Mouse (Mus musculus): ENCODE data around the gene Kank1.
A peak's percentile ranks its signal among the peaks of the same experiment; 100 is the strongest.

The Kank1 gene

DNA sequence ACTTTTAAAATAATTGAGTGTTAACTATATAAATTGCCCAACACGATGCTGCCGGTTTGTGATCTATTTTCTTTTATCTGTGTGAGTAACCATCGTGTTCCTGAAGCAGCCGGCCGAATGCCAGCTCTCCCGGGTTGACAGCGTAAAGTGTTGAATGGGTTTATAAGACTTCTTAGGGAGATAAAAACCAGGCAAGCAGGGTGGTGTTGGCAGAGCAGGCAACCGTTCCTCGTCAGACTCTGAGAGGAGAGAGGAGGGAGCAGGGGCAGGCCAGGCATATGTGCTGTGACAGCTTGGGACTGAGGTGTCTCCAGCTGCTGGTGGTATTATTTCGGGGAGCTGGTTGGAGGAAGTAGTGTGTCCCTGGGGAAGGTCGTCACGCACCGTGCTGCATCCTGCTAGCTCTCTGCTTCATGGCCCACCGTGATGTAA is 78.7 kb downstream of the Kank1 start:
- no peak for DNase-seq

- DNase-seq: peak; percentile 34
These were observed 79.2 kb downstream of the Kank1 start for GRCm38 (mm10) chr19:25315993-25316392.

- no peak for DNase-seq
These were observed 87.5 kb downstream of the Kank1 start for GRCm38 (mm10) chr19:25324265-25324664.

DNA sequence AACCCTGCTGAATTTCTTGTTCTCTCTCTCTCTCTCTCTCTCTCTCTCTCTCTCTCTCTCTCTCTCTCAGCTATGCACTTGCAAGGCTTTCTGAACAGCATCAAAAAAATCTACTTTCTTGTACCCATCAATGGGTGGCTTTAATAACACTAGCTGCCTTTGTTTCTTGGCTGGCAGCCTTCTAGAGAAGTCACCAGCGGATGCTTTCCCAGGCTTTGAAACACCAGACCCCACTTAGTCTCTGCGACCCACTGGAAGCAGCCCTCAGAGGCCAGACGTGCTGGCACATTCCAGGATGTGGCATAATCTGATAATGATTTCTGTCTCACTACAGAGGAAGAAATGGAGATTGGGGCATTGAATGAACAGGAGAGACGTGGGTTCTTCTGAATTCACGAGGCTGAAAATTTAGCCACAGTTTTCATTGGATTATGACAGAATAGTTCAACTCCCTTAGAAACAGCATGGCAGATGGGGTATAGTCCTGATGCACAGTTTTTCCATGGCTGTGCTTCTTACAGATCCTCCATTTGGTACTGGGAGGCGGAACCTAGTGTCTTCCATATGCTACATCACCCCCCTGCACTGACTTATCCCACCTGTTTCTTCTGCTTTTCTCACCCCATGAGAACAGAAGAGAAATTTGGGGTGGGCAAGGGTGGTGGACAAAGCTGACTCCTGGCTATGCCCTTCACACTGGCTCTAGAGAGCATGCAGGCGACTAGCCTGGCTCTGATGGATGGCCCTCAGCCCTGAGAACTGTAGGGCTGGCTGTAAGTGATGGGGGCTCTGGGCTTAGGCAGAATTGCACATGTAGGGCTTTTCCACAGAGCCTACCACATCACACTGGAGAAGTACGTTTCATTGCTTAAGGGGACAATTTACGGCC is 88.6 kb downstream of the Kank1 start:
- no peak for DNase-seq

DNA sequence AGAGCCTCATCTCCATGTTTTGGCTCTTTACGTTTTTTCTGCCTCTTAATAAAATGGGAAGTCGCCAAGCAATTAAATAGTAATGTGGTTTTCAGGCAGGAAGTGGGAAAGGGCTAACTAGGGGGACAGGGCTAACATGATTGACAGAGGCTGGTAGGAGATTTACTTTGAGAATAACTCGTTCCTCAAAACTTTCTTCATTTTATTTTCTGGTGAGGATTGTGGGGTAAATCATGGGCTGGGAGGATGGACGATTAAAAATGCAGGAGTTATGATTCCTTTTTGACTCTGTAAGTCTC is 89.2 kb downstream of the Kank1 start:
- no peak for DNase-seq

DNA sequence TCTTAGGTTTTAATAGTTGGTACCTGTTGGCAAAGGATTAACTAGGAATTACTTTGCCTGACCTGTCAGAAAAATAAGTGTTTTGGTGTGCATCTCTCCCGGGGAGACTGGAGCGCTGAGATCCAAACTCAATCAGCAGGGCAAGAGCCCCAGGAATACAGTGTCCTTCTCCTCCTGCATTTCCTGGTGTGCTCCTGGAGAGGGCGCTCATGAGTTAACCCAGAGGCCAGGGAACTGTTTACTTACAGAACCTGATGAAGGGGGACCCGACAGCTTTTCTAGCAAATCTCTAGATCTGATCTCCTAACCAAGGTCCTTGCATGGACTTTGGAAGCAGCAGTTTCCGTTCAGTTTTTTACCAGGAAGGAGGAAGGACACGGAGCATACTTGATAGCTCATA is 90.9 kb downstream of the Kank1 start:
- DNase-seq: no peak

DNA sequence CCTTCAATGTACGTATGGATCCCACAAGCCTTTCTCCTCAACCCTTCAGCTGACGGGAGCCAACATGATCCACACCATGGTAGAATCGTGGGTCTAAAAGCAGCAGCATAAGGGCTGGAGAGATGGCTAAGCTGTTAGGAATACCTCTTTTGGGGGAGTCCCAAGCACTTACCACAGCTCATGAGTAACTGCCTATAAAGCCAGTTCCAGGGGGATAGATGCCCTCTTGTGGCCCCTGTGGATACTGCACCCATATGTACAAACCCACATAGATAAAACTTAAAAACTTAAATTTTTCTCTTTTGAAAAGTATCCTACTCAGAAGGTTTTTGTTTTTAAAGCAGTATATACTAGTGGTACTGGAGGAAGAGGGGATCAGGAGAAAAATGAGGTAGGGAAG is 97.6 kb downstream of the Kank1 start:
- peak; percentile 58 for DNase-seq

DNA sequence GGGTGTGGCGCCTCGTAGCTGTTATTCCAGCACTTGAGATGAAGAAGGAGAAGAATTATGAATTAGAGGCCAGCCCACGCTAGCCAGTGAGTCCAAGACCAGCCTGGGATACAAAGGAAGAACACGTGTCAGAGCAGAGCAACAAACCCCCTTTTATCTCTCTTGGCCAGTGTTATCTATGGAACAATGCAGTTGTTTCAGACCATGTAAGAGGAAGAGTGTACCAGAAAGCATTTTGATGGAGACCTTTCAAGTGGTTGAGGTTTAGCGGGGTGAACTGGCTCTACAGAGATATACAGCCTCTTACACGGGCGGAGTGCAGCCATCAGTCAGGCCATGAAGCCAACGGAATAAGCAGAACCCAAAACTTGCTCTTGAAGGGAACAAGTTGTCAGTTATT is 100.0 kb downstream of the Kank1 start:
- DNase-seq: no peak

DNA sequence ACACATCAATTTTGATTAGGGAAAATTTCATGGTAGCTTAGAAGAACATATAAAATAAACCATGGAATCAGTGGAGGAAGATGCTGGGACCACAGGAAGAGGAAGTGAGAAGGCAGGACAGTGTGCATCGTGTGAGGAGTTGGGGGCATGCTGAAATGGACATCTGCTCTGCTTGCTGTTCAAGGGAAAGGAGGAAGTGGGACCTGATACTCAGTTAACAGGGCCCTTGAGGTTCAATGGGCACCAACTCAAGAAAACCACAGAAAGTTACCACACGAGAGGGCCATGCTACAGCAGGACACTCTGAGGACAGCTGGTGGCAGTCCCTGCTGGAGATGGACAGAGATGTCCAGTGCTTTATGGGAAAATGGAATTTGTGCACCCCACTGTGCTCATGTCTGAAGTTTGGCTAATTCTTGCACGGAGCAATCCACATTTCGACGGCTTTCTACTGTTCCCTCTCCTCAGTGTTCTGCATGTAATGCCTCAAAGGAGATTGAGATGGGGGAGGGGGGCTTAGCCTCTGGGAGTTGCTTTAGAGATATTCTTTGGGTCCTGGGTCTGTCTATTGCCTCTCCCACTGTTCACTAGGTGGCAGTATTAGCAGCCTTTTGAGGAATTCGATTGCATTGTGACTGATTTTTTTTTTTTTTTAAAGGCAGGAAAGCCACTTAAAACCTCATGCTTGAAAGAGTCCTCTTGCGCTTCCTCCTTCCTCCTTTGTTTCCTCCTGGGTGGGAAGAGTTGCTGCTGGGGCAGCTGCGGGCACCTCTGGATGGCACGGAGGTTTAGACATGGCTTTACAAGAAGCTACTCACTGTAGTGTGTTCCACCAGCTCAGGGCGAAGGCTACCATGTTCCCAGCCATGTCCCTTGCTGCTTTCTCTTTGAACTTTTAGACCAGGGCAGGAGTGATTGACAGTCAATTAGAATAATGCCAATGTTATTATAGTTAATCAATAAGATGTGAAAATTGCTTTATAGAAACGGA is 104.2 kb downstream of the Kank1 start:
- peak; percentile 37 for DNase-seq

DNA sequence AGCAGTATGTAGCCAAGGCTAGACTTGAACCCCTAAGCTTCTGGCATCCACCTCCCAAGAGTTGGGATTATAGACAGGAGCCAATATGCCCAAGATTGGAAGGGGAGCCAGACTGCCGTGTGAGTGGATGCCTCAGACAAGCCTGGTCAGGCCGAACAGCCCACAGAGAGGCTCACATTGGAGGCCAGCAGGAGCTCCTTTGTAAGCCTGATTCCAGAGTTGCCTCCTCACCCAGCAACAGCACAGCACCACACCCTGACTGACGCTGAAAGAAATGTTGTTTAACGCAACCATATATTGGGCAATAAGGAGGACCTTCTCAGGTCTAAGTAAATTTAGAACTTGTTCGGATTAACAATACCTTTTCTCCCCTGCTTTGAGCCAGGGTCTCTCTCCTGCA is 105.3 kb downstream of the Kank1 start:
- DNase-seq: no peak

GRCm38 (mm10) chr19:25343657-25344322 is 107.0 kb downstream of the Kank1 start:
- no peak for DNase-seq

- no peak for DNase-seq
These were observed 107.6 kb downstream of the Kank1 start for GRCm38 (mm10) chr19:25344371-25344770.

DNA sequence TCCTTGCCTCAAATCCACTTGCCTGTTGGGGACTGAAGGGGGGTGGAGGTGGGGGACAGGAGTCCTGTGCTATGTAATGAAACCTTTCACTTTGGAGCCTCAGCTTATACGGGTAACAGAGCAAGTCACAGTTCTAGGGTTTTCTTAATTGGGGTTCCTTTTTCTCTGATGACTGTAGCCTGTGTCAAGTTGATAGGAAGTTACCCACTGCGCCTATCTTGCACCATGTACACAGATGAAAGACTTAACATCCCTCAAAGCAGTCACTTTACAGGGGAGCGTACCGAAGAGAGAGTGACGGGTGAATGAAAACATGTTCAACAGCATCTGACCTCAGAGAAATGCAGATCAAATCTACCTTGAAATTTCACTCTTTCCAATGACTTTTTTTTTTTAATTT is 109.2 kb downstream of the Kank1 start:
- no peak for DNase-seq

DNA sequence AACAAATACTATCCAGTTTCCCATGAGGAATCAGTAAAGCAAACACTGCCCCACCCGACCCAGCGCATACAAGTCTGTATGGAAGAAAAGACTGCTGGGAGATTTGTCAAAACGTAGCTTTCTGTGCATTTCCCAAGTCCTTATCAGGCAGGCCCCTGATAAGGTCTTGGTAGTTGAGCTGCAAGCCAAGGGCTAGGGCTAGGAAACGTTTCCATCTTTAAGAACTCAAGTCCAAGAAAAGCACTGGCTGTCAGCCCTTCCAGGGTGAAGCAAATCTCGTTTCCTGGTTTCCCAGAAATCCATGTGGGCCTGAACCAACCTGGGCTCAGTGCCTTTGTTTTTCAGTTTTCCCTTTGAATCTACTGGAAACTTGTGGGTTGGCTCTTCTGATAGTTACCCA is 110.7 kb downstream of the Kank1 start:
- DNase-seq: no peak

GRCm38 (mm10) chr19:25351257-25351955 is 114.6 kb downstream of the Kank1 start:
- DNase-seq: no peak

DNA sequence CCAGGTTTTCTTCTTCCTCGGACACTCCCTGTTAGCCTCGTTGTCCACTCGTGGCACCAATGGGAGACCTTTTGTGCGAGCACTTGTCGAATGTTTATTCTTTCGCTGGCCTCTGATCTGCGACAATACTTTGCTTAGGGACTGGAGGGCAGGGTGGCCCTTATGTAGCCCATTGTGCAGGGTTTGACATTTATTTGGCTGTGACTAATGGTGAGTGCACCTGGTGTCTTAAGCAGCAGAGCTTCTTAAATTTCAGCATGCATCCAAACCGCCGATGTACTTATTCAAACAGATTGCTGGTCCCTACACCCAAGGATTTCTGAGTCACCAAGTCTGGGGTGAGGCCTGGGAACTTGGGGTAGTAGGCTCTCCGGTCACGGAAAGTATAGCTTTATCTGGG is 120.3 kb downstream of the Kank1 start:
- no peak for DNase-seq

- no peak for DNase-seq
These were observed 121.8 kb downstream of the Kank1 start for GRCm38 (mm10) chr19:25358486-25359120.

GRCm38 (mm10) chr19:25360571-25361029 is 123.8 kb downstream of the Kank1 start:
- DNase-seq: peak; percentile 55

DNA sequence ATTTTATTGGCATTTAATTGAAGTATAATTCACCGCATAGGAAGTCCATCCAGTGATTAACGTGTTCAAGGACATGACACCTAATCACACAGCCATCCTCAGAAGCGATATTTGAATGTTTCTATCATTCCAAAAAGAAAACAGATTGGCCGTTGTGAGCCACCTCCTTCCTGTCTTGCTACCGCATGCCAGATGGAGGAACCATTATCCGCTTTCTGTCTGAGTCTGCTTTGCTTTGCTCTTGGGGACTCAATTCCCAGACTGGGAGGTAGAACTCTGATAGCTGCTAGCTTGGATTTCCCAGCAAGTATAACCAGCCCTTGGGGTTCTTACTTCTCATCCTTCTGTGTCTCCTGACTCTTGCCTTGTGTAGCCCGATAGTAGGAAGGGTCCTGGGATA is 125.2 kb downstream of the Kank1 start:
- no peak for DNase-seq

GRCm38 (mm10) chr19:25365698-25366097 is 128.9 kb downstream of the Kank1 start:
- DNase-seq: no peak

DNA sequence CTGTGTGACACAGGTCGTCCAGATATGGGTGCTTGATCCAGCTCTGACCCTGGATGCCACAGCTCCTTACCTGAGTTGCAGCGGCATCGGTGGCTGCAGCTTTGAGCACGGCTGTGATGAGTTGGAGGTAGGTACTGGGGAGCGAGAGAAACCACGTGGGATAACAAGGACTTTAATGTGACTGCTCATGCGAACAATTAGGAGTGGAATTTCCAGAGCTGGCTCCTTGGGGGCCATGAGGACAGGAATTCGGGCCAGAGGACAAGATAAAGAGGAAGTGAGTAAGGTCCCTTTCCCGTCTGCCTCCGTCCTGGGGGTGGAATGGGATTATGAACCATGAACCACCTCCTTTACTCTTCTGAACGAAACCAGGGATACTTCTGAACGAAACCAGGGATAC is 129.8 kb downstream of the Kank1 start:
- DNase-seq: no peak

DNA sequence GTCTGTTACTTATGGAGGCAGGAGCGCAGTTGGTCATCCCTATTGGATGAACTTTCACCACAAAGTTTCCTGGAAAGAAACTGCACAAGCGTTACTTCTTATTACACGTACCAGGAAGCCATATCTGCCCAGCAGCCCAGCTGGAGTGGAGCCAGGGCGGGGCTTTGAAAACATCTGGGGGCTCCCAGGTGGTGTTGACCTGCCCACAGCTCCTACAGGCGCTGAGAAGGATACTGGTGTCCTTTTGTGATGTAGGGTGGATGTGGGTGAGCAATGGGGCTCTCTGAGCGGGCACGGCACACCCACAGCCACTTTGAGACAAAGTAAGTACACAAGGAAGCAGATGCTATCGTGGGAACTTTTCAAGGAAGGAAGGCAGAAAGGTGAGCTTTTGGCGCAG is 133.7 kb downstream of the Kank1 start:
- DNase-seq: no peak

All from thymus, postnatal 14 days (tissue).